Comparison of ENCODE assay signal across 9 mouse cellular contexts in genomic region chr1:80338398-80338797, GRCm38 (mm10). TPM values are rescaled to one million over a fixed set of nuclear protein-coding genes. Genes with fewer than 3 reads are reported as not detected.
DNase-seq lines count a peak whose midpoint lies in the region; ATAC-seq and TF ChIP-seq lines count a peak whose summit lies in the region.
"Had no signal": no experiment of that assay in that cellular context is flagged by ENCODE, and none has a peak within 500 bp of the region (broad histone marks: within the 10 kb centered on the region; RNA-seq: fewer than 3 reads in every experiment).

No protein-coding gene starts in this region.

- DNase-seq in lung, embryonic 14.5 days = no peak
- DNase-seq in lung, postnatal 25 days (ENCODE audit: low spot score) = no peak
- DNase-seq in left cerebral cortex, adult 9 months (ENCODE audit: low spot score in 2 of 2) = no peak
- no peak for DNase-seq in left cerebral cortex, postnatal 10 days (ENCODE audit: extremely low spot score in 1 of 2, low spot score in 2 of 2)
- no peak for DNase-seq in adrenal gland, adult 8-10 months
- DNase-seq: right cerebral cortex, postnatal 4 days had no signal

- H3K36me3 ChIP-seq in lung, embryonic 14.5 days (ENCODE audit: insufficient read depth) = no peaks in the 10 kb centered on the region
- H3K36me3 ChIP-seq in forebrain, embryonic 12.5 days (replicated peaks) = no peaks in the 10 kb centered on the region
- H3K36me3 ChIP-seq in limb, embryonic 12.5 days = no peaks in the 10 kb centered on the region
- no peaks in the 10 kb centered on the region for H3K36me3 ChIP-seq in neural tube, embryonic 14.5 days (ENCODE audit: control insufficient read depth, insufficient read depth, low read length)

- H3K4me2 ChIP-seq in lung, embryonic 14.5 days = peak overlapping the region; percentile 70
- H3K4me2 ChIP-seq in forebrain, embryonic 12.5 days = peak overlapping the region; percentile 75
- H3K4me2 ChIP-seq in limb, embryonic 12.5 days = peak overlapping the region; percentile 89
- peak overlapping the region; percentile 99 for H3K4me2 ChIP-seq in neural tube, embryonic 14.5 days (ENCODE audit: low read depth, low read length)

- H3K4me3 ChIP-seq in lung, embryonic 14.5 days (ENCODE audit: low read depth, low read length) = peak overlapping the region; percentile 98
- peak overlapping the region; percentile 99 for H3K4me3 ChIP-seq in forebrain, embryonic 12.5 days (replicated peaks)
- peak overlapping the region; percentile 96 for H3K4me3 ChIP-seq in limb, embryonic 12.5 days (replicated peaks)
- H3K4me3 ChIP-seq in neural tube, embryonic 14.5 days (ENCODE audit: low read depth, low read length) = peak overlapping the region; percentile 97; the same call in 1 of the 2 replicates

- TF ChIP-seq CTCF in lung, embryonic 14.5 days (IDR thresholded peaks at IDR 0.05; ENCODE audit: low read depth) = no peak

- H3K9me3 ChIP-seq in lung, embryonic 14.5 days (ENCODE audit: low read depth, low read length) = no peaks in the 10 kb centered on the region
- no peaks in the 10 kb centered on the region for H3K9me3 ChIP-seq in forebrain, embryonic 12.5 days
- no peaks in the 10 kb centered on the region for H3K9me3 ChIP-seq in limb, embryonic 12.5 days
- H3K9me3 ChIP-seq in neural tube, embryonic 14.5 days (ENCODE audit: control insufficient read depth, low read length) = no peaks in the 10 kb centered on the region

- no peaks in the 10 kb centered on the region for H3K27me3 ChIP-seq in lung, embryonic 14.5 days (ENCODE audit: insufficient read depth, low read length)
- H3K27me3 ChIP-seq in forebrain, embryonic 12.5 days = no peaks in the 10 kb centered on the region
- no peaks in the 10 kb centered on the region for H3K27me3 ChIP-seq in limb, embryonic 12.5 days
- no peaks in the 10 kb centered on the region for H3K27me3 ChIP-seq in neural tube, embryonic 14.5 days (ENCODE audit: control insufficient read depth, insufficient read depth, low read length)

- peak overlapping the region; percentile 98; the same call in 1 of the 2 replicates for H3K9ac ChIP-seq in lung, embryonic 14.5 days
- H3K9ac ChIP-seq in forebrain, embryonic 12.5 days = peak overlapping the region; percentile 97; the same call in 1 of the 2 replicates
- H3K9ac ChIP-seq in limb, embryonic 12.5 days (replicated peaks) = 0 out of 2 replicates have a peak overlapping the region, but pooled peaks have one; percentile 44
- H3K9ac ChIP-seq in neural tube, embryonic 14.5 days (replicated peaks; ENCODE audit: low read depth, low read length) = no peak overlapping the region; the same call in 1 of the 2 replicates

- intact Hi-C loops in left cerebral cortex, postnatal 10 days (cut with DNase I) = no loop called here

- ATAC-seq in lung, embryonic 14.5 days (ENCODE audit: insufficient read depth) = no peak
- ATAC-seq in forebrain, embryonic 12.5 days (ENCODE audit: low FRiP score) = no peak
- no peak for ATAC-seq in limb, embryonic 12.5 days (ENCODE audit: insufficient number of reproducible peaks, insufficient read depth, low FRiP score, low TSS enrichment, low read depth)
- ATAC-seq in neural tube, embryonic 14.5 days (ENCODE audit: low read depth) = no peak

- peaks cover 7% of the 10 kb centered on the region for H3K4me1 ChIP-seq in lung, embryonic 14.5 days (ENCODE audit: insufficient read depth)
- H3K4me1 ChIP-seq in forebrain, embryonic 12.5 days = peaks cover 15% of the 10 kb centered on the region
- H3K4me1 ChIP-seq in limb, embryonic 12.5 days (replicated peaks) = peaks cover 24% of the 10 kb centered on the region
- H3K4me1 ChIP-seq in neural tube, embryonic 14.5 days (ENCODE audit: control insufficient read depth, insufficient read depth, low read length) = peaks cover 25% of the 10 kb centered on the region

- 5% methylated on average over 1 of the region's 1 CpGs for WGBS in lung, embryonic 14.5 days
- WGBS in forebrain, embryonic 12.5 days = 57% methylated on average over 1 of the region's 1 CpGs
- 44% methylated on average over 1 of the region's 1 CpGs for WGBS in limb, embryonic 12.5 days
- 56% methylated on average over 1 of the region's 1 CpGs for WGBS in neural tube, embryonic 14.5 days

- H3K27ac ChIP-seq in lung, embryonic 14.5 days (ENCODE audit: low read depth) = no peak overlapping the region
- no peak overlapping the region for H3K27ac ChIP-seq in forebrain, embryonic 12.5 days
- H3K27ac ChIP-seq in limb, embryonic 12.5 days = no peak overlapping the region
- H3K27ac ChIP-seq in neural tube, embryonic 14.5 days (ENCODE audit: low read depth, low read length) = no peak overlapping the region

RNA-seq across cellular contexts. Expression of gene Cul3, which starts 1.9 kb away (rescaled TPM):
- 59.3 and 60.1 TPM in 2 replicates for polyA plus RNA-seq in lung, embryonic 14.5 days (2014; fragmentation: Nextera tagmentation; extraction: Ambion mirVana)
- 28.9 and 34.1 TPM in 2 replicates for polyA plus RNA-seq in forebrain, embryonic 12.5 days (2016; fragmentation: Nextera tagmentation; extraction: Ambion mirVana)
- polyA plus RNA-seq in limb, embryonic 12.5 days (2016; fragmentation: Nextera tagmentation; extraction: Ambion mirVana) = 25.6 and 34.2 TPM in 2 replicates
- polyA plus RNA-seq in neural tube, embryonic 14.5 days (2014; fragmentation: Nextera tagmentation; extraction: Ambion mirVana) = 53.2 and 60.1 TPM in 2 replicates
- total RNA-seq in left cerebral cortex, postnatal 10 days (2021) = 100 to 1,000 TPM; 123 to 138 TPM
- 100 to 1,000 TPM in 3 of 4 experiments, 10 to 100 TPM in 1; 94.0 to 137 (median 115) TPM for total RNA-seq in adrenal gland, adult 8-10 months (2022)
